Mouse (Mus musculus) midbrain, embryonic 10.5 days (tissue): ENCODE measurements at regions not wholly inside any gene's neighbourhood (a gene's known extent, or its start where the extent isn't known, plus 50 kb on each side); places are given as distances from the start of the nearest gene placed in this dataset.

Source experiments
- DNase-seq: peaks from one replicate; pipeline ENCODE4 v3.0.0-alpha.2; 2017; ENCODE audit warnings: low spot score
- H3K27ac ChIP-seq: fragments of 300-500 bp; sonication (generic); replicated peaks from 2 replicates; pipeline ENCODE4 v1.5.1; 2016; ENCODE audit warnings: mild to moderate bottlenecking
- H3K27me3 ChIP-seq: fragments of 300-500 bp; sonication (generic); 2 replicates; pipeline ENCODE4 v1.6.1; 2016; ENCODE audit warnings: low read depth, mild to moderate bottlenecking; ENCODE audit not compliant: poor library complexity, severe bottlenecking
- H3K36me3 ChIP-seq: fragments of 300-500 bp; sonication (generic); 2 replicates; pipeline ENCODE4 v1.6.1; 2016; ENCODE audit warnings: mild to moderate bottlenecking, moderate library complexity
- H3K4me1 ChIP-seq: fragments of 300-500 bp; sonication (generic); 2 replicates; pipeline ENCODE4 v1.6.1; 2016
- H3K4me3 ChIP-seq: fragments of 300-500 bp; sonication (generic); 2 replicates; pipeline ENCODE4 v1.5.1; 2016; ENCODE audit warnings: mild to moderate bottlenecking, moderate library complexity
- H3K9me3 ChIP-seq: fragments of 300-500 bp; sonication (generic); replicated peaks from 2 replicates; pipeline ENCODE4 v1.6.1; 2016; ENCODE audit warnings: mild to moderate bottlenecking
- whole genome bisulfite sequencing: fragments of 180-500 bp; shearing (Covaris S2); methylation state at CpG from one replicate; pipeline ENCODE4 v1.1.7; 2016; 5-methylcytosine and 5-hydroxymethylcytosine counted together

GRCm38 (mm10) chr10:96822344-96823335, 205.8 kb downstream of the Btg1 start:
- Histone ChIP-seq H3K27ac (no peak overlapping the region), H3K4me1 (peaks cover 15% of the 10 kb centered on the region; the same call in 1 of the 2 replicates), H3K4me3 (no peak overlapping the region), H3K27me3 (no peaks in the 10 kb centered on the region), H3K36me3 (no peaks in the 10 kb centered on the region), H3K9me3 (no peaks in the 10 kb centered on the region)
- no peak for DNase-seq
- WGBS: 85% methylated on average over 7 of the region's 7 CpGs

- H3K4me1 ChIP-seq: peaks cover 17% of the 10 kb centered on the region; the same call in 1 of the 2 replicates
- no peak overlapping the region for H3K4me3 ChIP-seq
- no peaks in the 10 kb centered on the region for H3K9me3 ChIP-seq
- DNase-seq: no peak
- WGBS: 59% methylated on average over 7 of the region's 7 CpGs
- no peak overlapping the region for H3K27ac ChIP-seq
- no peaks in the 10 kb centered on the region for H3K27me3 ChIP-seq
- no peaks in the 10 kb centered on the region for H3K36me3 ChIP-seq
Measured at GRCm38 (mm10) chr10:96826234-96826788, 209.5 kb downstream of the Btg1 start.

- no peak overlapping the region for H3K27ac ChIP-seq
- no peak for DNase-seq
- WGBS: 84% methylated on average over 5 of the region's 5 CpGs
- no peaks in the 10 kb centered on the region for H3K27me3 ChIP-seq
- no peak overlapping the region for H3K4me3 ChIP-seq
- peaks cover 17% of the 10 kb centered on the region; the same call in 1 of the 2 replicates for H3K4me1 ChIP-seq
- no peaks in the 10 kb centered on the region for H3K9me3 ChIP-seq
- no peaks in the 10 kb centered on the region for H3K36me3 ChIP-seq
Measured at GRCm38 (mm10) chr10:96827971-96828370, 211.2 kb downstream of the Btg1 start.

DNA sequence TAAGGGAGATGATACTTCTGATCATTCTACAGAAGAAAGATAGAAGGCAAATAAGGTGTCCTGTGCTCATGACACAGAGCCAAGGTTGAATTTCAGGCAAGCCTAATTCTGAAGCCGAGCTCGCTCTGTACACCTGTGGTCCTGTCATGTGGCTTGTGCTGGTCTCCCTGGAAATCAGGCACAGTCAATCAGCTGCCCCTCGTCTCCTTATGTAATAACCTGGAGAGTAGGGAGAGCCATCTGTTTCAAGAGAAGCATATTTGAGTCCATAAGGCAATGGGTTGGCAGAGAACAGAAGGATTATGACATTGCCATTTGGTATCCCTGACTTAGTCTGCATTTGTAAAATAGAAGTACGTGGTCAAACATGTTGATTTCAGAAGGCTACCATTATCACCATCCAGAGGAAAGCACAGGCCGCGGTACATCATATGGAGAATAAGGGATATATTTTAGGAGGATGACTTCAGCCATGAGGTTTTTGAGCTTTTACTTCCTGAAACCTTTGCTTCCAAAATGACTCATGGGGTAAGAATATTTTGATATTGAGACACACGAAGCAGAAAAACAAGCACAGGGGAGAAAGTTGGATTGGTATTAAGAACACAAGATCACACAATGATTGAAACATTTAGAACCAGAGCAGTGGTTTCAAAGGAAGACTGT, 211.9 kb downstream of the Btg1 start:
- H3K4me3 ChIP-seq: no peak overlapping the region
- H3K27me3 ChIP-seq: no peaks in the 10 kb centered on the region
- H3K36me3 ChIP-seq: no peaks in the 10 kb centered on the region
- no peak for DNase-seq
- peaks cover 17% of the 10 kb centered on the region; the same call in 1 of the 2 replicates for H3K4me1 ChIP-seq
- H3K9me3 ChIP-seq: no peaks in the 10 kb centered on the region
- 94% methylated on average over 7 of the region's 7 CpGs for WGBS
- H3K27ac ChIP-seq: no peak overlapping the region

GRCm38 (mm10) chr10:96831071-96831470, 214.3 kb downstream of the Btg1 start:
- H3K4me3 ChIP-seq: no peak overlapping the region
- H3K27me3 ChIP-seq: no peaks in the 10 kb centered on the region
- 0 out of 2 replicates have a peak, but pooled peaks cover 11% of the 10 kb centered on the region for H3K4me1 ChIP-seq
- H3K27ac ChIP-seq: no peak overlapping the region
- H3K9me3 ChIP-seq: no peaks in the 10 kb centered on the region
- WGBS: 77% methylated on average over 12 of the region's 12 CpGs
- H3K36me3 ChIP-seq: no peaks in the 10 kb centered on the region
- DNase-seq: no peak

DNA sequence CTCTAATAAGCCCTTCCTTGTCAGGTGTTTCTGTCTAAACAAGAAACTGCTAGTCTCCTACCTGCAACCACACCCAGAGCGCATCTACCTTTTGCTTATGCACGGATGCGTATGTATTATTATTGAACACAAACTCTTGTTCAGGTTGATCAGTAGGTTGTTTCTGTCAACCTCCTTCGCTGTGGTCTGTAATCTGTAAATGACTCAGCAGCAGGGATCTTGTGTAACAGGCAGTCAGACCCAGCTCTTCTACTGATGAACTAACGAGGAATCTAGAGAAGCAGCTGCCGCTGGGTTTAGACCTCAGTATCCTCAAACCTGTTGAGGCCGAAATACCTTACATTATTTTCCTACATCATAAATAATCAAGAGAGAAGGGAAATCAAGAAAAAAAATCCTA, 220.4 kb downstream of the Btg1 start:
- DNase-seq: no peak
- Histone ChIP-seq H3K27ac (no peak overlapping the region), H3K27me3 (no peaks in the 10 kb centered on the region), H3K9me3 (no peaks in the 10 kb centered on the region), H3K4me1 (no peaks in the 10 kb centered on the region), H3K36me3 (no peaks in the 10 kb centered on the region), H3K4me3 (no peak overlapping the region)
- 91% methylated on average over 7 of the region's 7 CpGs for WGBS

DNA sequence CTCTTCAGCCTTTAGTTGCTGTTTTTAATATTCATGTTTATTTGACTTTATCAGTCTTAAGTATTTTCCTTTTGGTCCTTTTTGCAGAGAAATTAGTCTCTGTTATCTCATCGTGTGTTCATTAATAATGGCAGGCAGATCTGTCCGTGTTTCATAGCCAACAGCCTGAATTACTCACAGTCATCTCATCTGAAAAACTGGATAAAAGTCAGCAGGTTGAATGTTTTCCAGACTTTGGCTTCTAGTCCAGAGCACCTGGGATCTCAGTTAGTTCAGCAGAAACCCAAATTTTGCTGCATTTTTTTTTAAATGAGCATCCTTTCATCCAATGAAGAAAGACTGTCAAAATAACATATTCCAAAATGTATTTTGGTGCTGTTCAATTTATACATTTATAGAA, 224.3 kb downstream of the Btg1 start:
- no peak overlapping the region for H3K4me3 ChIP-seq
- no peaks in the 10 kb centered on the region for H3K36me3 ChIP-seq
- H3K27ac ChIP-seq: no peak overlapping the region
- H3K4me1 ChIP-seq: no peaks in the 10 kb centered on the region
- H3K9me3 ChIP-seq: no peaks in the 10 kb centered on the region
- no peak for DNase-seq
- H3K27me3 ChIP-seq: no peaks in the 10 kb centered on the region
- 94% methylated on average over 2 of the region's 2 CpGs for WGBS

DNA sequence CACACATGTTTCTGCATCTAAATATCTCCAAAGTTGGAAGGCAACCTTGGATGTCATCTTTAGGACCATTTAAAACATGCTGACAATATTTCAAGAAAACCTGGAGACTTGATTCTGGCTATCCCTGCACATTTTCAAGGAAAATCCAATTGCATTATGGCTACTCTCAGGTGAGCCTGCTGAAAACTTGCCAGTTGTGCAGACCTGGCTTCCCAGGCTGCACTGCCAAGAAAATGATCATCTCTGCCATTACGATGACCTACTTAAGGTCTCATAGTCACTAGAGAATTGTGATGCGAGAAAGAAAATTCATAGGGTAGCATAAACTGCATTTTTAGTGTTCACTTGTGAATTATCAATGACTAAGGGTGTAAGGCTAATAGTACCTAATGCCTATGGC, 225.2 kb downstream of the Btg1 start:
- no peaks in the 10 kb centered on the region for H3K36me3 ChIP-seq
- H3K27me3 ChIP-seq: no peaks in the 10 kb centered on the region
- no peaks in the 10 kb centered on the region for H3K9me3 ChIP-seq
- H3K27ac ChIP-seq: no peak overlapping the region
- H3K4me3 ChIP-seq: no peak overlapping the region
- peaks cover 3% of the 10 kb centered on the region for H3K4me1 ChIP-seq
- WGBS: 93% methylated on average over 2 of the region's 2 CpGs
- no peak for DNase-seq

GRCm38 (mm10) chr10:96845906-96846305, 229.1 kb downstream of the Btg1 start:
- Histone ChIP-seq H3K27me3 (no peaks in the 10 kb centered on the region), H3K4me3 (no peak overlapping the region), H3K9me3 (no peaks in the 10 kb centered on the region), H3K36me3 (no peaks in the 10 kb centered on the region), H3K4me1 (peaks cover 11% of the 10 kb centered on the region), H3K27ac (no peak overlapping the region)
- 70% methylated on average over 4 of the region's 4 CpGs for WGBS
- no peak for DNase-seq

DNA sequence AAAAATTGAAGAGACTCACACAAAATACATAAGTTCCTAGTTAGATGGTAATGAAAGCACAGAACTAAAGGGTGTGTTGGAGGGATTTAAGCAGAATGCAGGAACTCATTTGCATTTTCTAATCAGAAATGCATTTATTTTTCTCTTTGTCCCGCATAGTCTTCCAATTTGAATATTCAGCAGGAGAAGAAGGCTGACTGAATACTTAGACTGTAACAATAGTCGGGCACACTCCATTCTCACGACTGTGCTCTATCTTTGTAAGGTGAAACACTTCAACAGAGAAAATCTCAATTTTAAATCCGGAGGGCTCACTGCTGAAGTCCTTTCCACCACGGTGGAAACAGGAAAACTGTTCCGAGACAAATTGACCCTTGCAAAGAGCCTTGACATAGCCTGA, 230.2 kb downstream of the Btg1 start:
- Histone ChIP-seq H3K36me3 (no peaks in the 10 kb centered on the region), H3K4me1 (peaks cover 11% of the 10 kb centered on the region), H3K27ac (peak overlapping the region; percentile 19; the same call in 1 of the 2 replicates), H3K4me3 (no peak overlapping the region), H3K9me3 (no peaks in the 10 kb centered on the region), H3K27me3 (no peaks in the 10 kb centered on the region)
- no peak for DNase-seq
- 55% methylated on average over 6 of the region's 6 CpGs for WGBS

DNA sequence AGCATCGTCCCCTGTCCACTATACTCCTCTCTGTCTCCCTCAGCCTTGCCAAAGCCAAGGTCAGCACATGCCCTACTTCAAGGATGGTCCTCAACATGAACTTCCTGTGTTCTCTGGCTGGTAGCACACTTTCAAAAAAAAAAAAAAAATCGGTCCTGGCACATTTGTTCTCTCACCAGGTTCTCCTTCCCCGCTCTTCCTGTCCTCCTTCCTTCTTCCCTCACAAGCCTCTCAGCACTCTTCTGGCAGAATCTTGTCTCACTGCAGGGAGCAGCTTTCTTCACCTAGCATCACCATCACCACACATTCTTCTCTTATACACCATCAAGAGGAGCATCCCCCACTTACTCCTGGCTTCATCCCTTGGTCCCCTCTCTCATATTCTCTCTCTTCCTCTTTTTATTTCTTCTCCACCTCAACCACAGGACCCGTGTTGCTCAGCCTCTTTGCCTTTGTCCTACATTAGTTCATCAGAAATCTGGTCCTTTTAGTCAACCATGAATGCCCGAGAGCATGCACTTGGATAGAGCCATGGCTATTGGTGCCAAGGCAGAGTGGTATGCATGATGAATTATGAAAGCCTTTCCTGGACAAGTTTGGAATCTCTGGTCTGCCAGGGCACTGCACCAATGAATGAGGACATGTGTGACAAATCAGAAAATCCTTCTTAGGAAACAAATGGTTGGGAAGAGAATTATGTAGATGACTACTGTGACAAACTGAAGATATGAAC, 230.8 kb downstream of the Btg1 start:
- no peak for DNase-seq
- Histone ChIP-seq H3K4me1 (peaks cover 11% of the 10 kb centered on the region), H3K27ac (peak overlapping the region; percentile 19; the same call in 1 of the 2 replicates), H3K36me3 (no peaks in the 10 kb centered on the region), H3K9me3 (no peaks in the 10 kb centered on the region), H3K4me3 (no peak overlapping the region), H3K27me3 (no peaks in the 10 kb centered on the region)
- 85% methylated on average over 5 of the region's 5 CpGs for WGBS

DNA sequence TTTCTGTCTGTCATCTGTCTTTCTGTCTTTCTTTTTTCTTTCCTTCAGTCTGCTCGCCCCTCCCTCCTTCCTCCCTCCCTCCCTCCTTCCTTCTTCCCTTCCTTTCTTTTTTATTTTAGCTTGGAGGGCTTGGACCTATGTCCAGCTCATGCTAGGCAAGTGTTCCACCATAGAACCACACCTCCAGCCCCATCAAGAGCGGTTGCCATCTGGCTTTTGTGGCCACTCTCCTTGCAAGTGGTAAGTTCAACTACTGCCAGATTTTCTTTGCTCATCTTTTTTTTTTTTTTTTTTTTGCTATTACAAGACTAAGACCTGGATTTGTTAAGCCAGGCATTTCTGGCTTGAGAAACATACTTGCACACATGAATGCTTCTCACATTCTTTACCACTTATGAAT, 231.7 kb downstream of the Btg1 start:
- Histone ChIP-seq H3K27me3 (no peaks in the 10 kb centered on the region), H3K4me3 (no peak overlapping the region), H3K4me1 (peaks cover 11% of the 10 kb centered on the region), H3K36me3 (no peaks in the 10 kb centered on the region), H3K27ac (no peak overlapping the region), H3K9me3 (no peaks in the 10 kb centered on the region)
- WGBS: 91% methylated on average over 2 of the region's 2 CpGs
- DNase-seq: no peak
